Mouse (Mus musculus) layer of hippocampus, postnatal 14 days (tissue): ENCODE measurements around the gene Fam124b. TPM values are rescaled to one million over a fixed set of nuclear protein-coding genes. Genes with fewer than 3 reads are reported as not detected.

ENCODE experiments used
- DNase-seq, 2 experiments: peaks; one replicate each; pipeline ENCODE4 v3.0.0; 2021 to 2022; ENCODE audit warnings: low spot score in 2 of 2, mixed read lengths in 1 of 2
- total RNA-seq, 2 experiments: library from RNA; stranded (reverse); gene quantifications; 2 replicates each; pipeline ENCODE4 v1.2.3; 2021

Fam124b gene
- total RNA-seq, 2 experiments from 2014 or later = 0.91 to 0.99 TPM

DNA sequence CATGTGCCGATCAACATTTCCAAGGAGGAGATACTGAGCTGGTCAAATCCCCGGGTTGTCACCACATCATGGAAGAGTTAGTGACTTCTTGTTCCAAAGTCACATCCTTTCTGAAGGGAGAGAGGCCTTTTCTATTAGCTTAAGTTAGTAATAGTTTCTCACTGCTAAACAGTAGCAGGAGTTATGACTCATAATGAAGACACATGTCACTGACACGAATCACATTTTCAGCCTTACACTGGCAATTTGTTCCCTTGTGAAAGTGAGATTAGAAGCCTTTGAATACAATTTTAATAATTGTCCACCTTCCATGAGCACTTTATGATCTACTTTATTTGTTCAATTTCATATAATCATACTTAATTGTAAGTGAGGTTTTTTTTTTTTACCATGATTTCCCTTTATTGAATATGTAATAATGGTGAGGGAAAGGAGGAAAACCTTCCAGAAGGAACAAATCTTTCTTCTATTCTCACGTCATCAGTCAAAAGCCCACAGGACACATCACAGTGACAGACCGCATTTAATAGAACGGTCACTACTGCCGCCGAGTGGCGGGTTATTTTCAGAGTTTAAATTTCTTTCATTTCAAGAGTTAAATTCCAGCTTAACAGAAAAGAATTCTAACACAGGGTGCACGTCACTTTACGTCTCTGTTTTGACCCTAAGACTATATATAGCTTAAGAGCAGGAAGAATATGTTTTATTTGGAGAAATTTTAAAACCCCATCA lies 40.5 kb downstream of the Fam124b start:
- peak in 1 of 2 experiments; percentile 26 for DNase-seq

DNA sequence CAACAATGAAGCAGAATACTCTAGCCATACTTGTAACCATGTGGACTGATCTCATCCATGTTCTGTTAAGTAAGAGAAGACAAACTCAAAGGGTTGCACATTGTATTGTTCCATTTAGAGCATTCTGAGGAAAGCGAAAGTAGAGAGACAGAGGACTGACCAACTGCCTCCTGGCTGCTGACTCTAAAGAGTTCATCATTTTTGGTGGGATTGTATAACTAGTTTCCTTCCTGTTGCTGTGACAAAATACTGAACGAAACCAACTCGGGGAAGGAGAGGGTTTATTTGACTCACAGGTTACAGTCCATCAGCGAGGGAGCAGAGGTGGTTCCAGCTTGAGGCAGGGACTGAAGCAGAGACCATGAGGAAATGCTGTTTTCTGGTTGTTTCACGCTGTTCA lies 50.6 kb downstream of the Fam124b start:
- no peak for DNase-seq

DNA sequence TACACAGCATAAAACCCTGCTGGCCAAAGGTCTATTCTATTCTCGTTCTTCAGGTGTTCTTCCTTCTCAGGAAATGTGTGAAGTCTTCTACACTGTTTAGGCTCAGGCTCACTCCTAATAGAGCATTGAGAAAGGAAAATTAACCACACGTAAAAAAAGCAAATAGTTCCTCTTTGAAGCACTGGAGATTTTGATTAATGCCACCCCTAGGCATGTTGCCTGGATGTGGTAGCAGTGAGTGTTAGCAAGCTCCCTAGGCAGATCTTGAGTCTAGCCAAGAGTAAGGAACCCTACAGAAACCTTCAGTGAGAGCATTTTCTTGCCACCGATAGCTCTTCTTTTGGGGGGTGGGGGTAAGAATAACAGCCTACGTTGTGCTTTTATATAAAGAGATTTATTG lies 51.7 kb downstream of the Fam124b start:
- DNase-seq = no peak

DNA sequence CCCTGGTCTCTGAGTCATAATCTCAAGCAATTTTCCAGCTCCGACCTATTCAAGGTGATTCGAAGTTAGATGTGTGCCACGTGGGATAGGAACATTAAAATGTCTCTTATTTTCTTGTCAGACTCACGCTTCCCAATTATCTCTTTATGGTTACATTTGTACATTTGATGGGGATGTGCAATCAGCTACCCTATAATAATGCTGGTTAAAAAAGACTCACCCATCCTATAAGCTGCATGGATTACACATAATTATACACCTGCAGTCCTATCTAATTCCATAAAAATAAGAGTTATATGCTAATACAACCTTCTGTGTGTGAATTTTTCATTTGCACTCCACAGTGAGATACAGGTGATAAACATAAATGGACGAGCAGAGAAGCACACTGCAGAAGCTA lies 52.9 kb downstream of the Fam124b start:
- no peak for DNase-seq

- DNase-seq = no peak
Measured at GRCm38 (mm10) chr1:80162943-80163342, 55.3 kb downstream of the Fam124b start.

GRCm38 (mm10) chr1:80159586-80159985 lies 58.7 kb downstream of the Fam124b start:
- no peak for DNase-seq

GRCm38 (mm10) chr1:80154902-80155301 lies 63.4 kb downstream of the Fam124b start:
- no peak for DNase-seq

DNA sequence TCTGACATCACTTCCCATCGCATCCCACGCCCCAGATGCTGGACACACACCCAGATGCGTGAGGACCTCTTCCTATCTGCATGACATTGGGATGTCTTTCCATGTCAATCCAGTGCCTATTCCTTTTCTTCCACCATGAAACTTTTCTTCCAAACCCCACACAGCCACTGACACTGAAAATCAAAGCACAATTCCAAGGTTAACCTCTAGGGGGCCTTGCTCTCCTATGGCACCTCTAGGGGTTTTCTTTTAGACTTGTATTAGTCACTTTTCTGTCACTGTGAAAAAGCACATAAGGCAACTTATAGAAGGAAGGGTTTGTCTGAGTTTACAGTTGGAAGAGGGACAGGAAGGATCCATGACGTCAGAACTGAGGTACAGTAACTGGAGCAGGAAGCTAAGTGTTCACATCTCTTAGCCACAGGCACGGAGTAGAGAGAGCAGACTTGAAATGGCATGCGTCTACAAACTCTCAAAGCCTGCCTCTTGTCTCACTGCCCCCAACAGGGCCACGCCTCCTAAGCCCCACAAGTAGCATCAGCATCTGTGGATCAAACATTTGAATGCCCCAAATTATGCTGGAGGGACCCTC lies 65.1 kb downstream of the Fam124b start:
- DNase-seq = no peak

- no peak for DNase-seq
Measured at GRCm38 (mm10) chr1:80150681-80151080, 67.6 kb downstream of the Fam124b start.

Other genes with a start within 250 kb of the Fam124b start
- gene Cul3, start 122.0 kb upstream of the Fam124b start, total RNA-seq = 100 to 1,000 TPM; 130 to 141 TPM
- not detected for gene Gm45261, start 243.0 kb upstream of the Fam124b start, total RNA-seq